In genomic region chr1:195241496-195241895, GRCm38 (mm10) we compare ENCODE assay signal across 8 mouse cellular contexts.
A peak's percentile ranks its signal among the peaks of the same experiment; 100 is the strongest.
DNase-seq lines count a peak whose midpoint lies in the region; ATAC-seq and TF ChIP-seq lines count a peak whose summit lies in the region.

No protein-coding gene starts in this region.

- 4% methylated on average over 30 of the region's 30 CpGs for WGBS in midbrain, embryonic 11.5 days
- WGBS in midbrain, embryonic 15.5 days: 7% methylated on average over 30 of the region's 30 CpGs
- 6% methylated on average over 30 of the region's 30 CpGs for WGBS in bone marrow, adult 2 months
- WGBS in liver, embryonic 13.5 days (ENCODE audit: insufficient replicate concordance): 3% methylated on average over 30 of the region's 30 CpGs

- H3K4me2 ChIP-seq in midbrain, embryonic 11.5 days: no peak overlapping the region
- H3K4me2 ChIP-seq in midbrain, embryonic 15.5 days: no peak overlapping the region
- H3K4me2 ChIP-seq in liver, embryonic 13.5 days: no peak overlapping the region

- H3K36me3 ChIP-seq in midbrain, embryonic 11.5 days (ENCODE audit: control insufficient read depth, insufficient read depth, low read length): no peaks in the 10 kb centered on the region
- H3K36me3 ChIP-seq in midbrain, embryonic 15.5 days (replicated peaks): no peaks in the 10 kb centered on the region
- H3K36me3 ChIP-seq in liver, embryonic 13.5 days: no peaks in the 10 kb centered on the region

- H3K27ac ChIP-seq in midbrain, embryonic 11.5 days (ENCODE audit: low read depth, low read length): no peak overlapping the region
- H3K27ac ChIP-seq in midbrain, embryonic 15.5 days: no peak overlapping the region
- no peak overlapping the region for H3K27ac ChIP-seq in bone marrow, adult 2 months (ENCODE audit: control insufficient read depth, insufficient read depth, low read depth, low read length, poor library complexity)
- H3K27ac ChIP-seq in liver, embryonic 13.5 days: no peak overlapping the region

- H3K4me1 ChIP-seq in midbrain, embryonic 11.5 days (ENCODE audit: control insufficient read depth, insufficient read depth, low read length): no peaks in the 10 kb centered on the region
- H3K4me1 ChIP-seq in midbrain, embryonic 15.5 days: no peaks in the 10 kb centered on the region
- H3K4me1 ChIP-seq in bone marrow, adult 2 months (ENCODE audit: control insufficient read depth, insufficient read depth, low read length): no peaks in the 10 kb centered on the region
- 0 out of 2 replicates have a peak, but pooled peaks cover 2% of the 10 kb centered on the region for H3K4me1 ChIP-seq in liver, embryonic 13.5 days (replicated peaks)

- H3K4me3 ChIP-seq in midbrain, embryonic 11.5 days (ENCODE audit: low read depth, low read length): no peak overlapping the region
- no peak overlapping the region for H3K4me3 ChIP-seq in midbrain, embryonic 15.5 days
- peak overlapping the region; percentile 38 for H3K4me3 ChIP-seq in bone marrow, adult 2 months (replicated peaks; ENCODE audit: control insufficient read depth, low read depth, low read length)
- no peak overlapping the region for H3K4me3 ChIP-seq in liver, embryonic 13.5 days (replicated peaks)

- ATAC-seq in midbrain, embryonic 11.5 days (ENCODE audit: low FRiP score): no peak
- no peak for ATAC-seq in midbrain, embryonic 15.5 days (replicated peaks)
- ATAC-seq in liver, embryonic 13.5 days (ENCODE audit: low read depth): no peak

- H3K9ac ChIP-seq in midbrain, embryonic 11.5 days (ENCODE audit: low read length): no peak overlapping the region
- H3K9ac ChIP-seq in midbrain, embryonic 15.5 days: no peak overlapping the region
- H3K9ac ChIP-seq in liver, embryonic 13.5 days: no peak overlapping the region

- no peak for TF ChIP-seq POLR2A in bone marrow, adult 2 months (IDR thresholded peaks at IDR 0.05; ENCODE audit: borderline replicate concordance, control insufficient read depth, low read depth, low read length)

- H3K27me3 ChIP-seq in midbrain, embryonic 11.5 days (ENCODE audit: control insufficient read depth, insufficient read depth, low read length): no peaks in the 10 kb centered on the region
- no peaks in the 10 kb centered on the region for H3K27me3 ChIP-seq in midbrain, embryonic 15.5 days (replicated peaks)
- no peaks in the 10 kb centered on the region for H3K27me3 ChIP-seq in liver, embryonic 13.5 days

- H3K9me3 ChIP-seq in midbrain, embryonic 11.5 days (ENCODE audit: control insufficient read depth, low read length): no peaks in the 10 kb centered on the region
- H3K9me3 ChIP-seq in midbrain, embryonic 15.5 days: no peaks in the 10 kb centered on the region
- H3K9me3 ChIP-seq in liver, embryonic 13.5 days (replicated peaks): no peaks in the 10 kb centered on the region

- no peak for TF ChIP-seq CTCF in bone marrow, adult 2 months (IDR thresholded peaks at IDR 0.05; ENCODE audit: control insufficient read depth, insufficient read depth, low read length)

- DNase-seq in midbrain, embryonic 11.5 days (ENCODE audit: low spot score, missing footprints): peak; percentile 100
- peak; percentile 87 to 97 for DNase-seq in frontal cortex, postnatal 10 days (ENCODE audit: low spot score in 2 of 2)
- peak; percentile 98 for DNase-seq in kidney, postnatal 14 days
- DNase-seq in liver, embryonic 13.5 days: peak; percentile 85
- peak; percentile 94 to 97 for DNase-seq in right cerebral cortex, postnatal 36 days (ENCODE audit: low spot score in 2 of 2)
- DNase-seq in yolk sac, embryonic 10.5 days (ENCODE audit: low spot score): peak; percentile 100
